Mouse (Mus musculus) cerebellum, adult 2 months (tissue): ENCODE measurements around the gene Avil.

Experiments used
- CTCF ChIP-seq: fragments of 200-500 bp; IDR thresholded peaks from 2 replicates; pipeline ENCODE4 v1.5.1; 2011; ENCODE audit warnings: low read depth, mild to moderate bottlenecking, control low read depth, low read length, moderate library complexity, borderline replicate concordance; ENCODE audit not compliant: insufficient read depth
- POLR2A ChIP-seq: fragments of 200-500 bp; IDR thresholded peaks from 2 replicates; pipeline ENCODE4 v1.6.1; 2011; ENCODE audit warnings: low read length, control low read depth, borderline replicate concordance; ENCODE audit not compliant: insufficient read depth

- no peak for TF ChIP-seq CTCF
- no peak for TF ChIP-seq POLR2A
These were observed 49.6 kb downstream of the Avil start for GRCm38 (mm10) chr10:127050119-127050474.
